Mouse (Mus musculus) layer of hippocampus, adult 9-11 months (tissue): ENCODE results near the gene Olfr231.

Experiments
- DNase-seq: peaks from one replicate; pipeline ENCODE4 v3.0.0; 2022

The Olfr231 gene

GRCm38 (mm10) chr1:174121062-174121461 lies at the start of gene Olfr231:
TSS of gene Olfr231 (minus strand) at chr1:174121162.
- no peak for DNase-seq

GRCm38 (mm10) chr1:174169024-174169423 lies 48.1 kb upstream of the Olfr231 start:
- DNase-seq = no peak

GRCm38 (mm10) chr1:174159095-174159494 lies 38.1 kb upstream of the Olfr231 start:
- DNase-seq = no peak

GRCm38 (mm10) chr1:174158512-174158911 lies 37.5 kb upstream of the Olfr231 start:
- DNase-seq = no peak

- DNase-seq = no peak
These were observed 36.7 kb upstream of the Olfr231 start for GRCm38 (mm10) chr1:174157622-174158021.

- no peak for DNase-seq
These were observed 34.4 kb upstream of the Olfr231 start, which contains the start of gene Olfr420 for GRCm38 (mm10) chr1:174155333-174155732. TSS of gene Olfr420 (plus strand) at chr1:174155633.

- DNase-seq = no peak
These were observed 28.3 kb upstream of the Olfr231 start for GRCm38 (mm10) chr1:174149289-174149688.

- DNase-seq = no peak
These were observed 25.7 kb upstream of the Olfr231 start for GRCm38 (mm10) chr1:174146696-174147095.

- no peak for DNase-seq
These were observed 20.4 kb upstream of the Olfr231 start for GRCm38 (mm10) chr1:174141384-174141783.

- DNase-seq = no peak
These were observed 11.0 kb upstream of the Olfr231 start for GRCm38 (mm10) chr1:174131999-174132398.

GRCm38 (mm10) chr1:174131217-174131616 lies 10.3 kb upstream of the Olfr231 start, which contains the start of gene Olfr424:
TSS of gene Olfr424 (plus strand) at chr1:174131517.
- no peak for DNase-seq

- DNase-seq = no peak
These were observed 17.2 kb downstream of the Olfr231 start for GRCm38 (mm10) chr1:174103735-174104134.

- no peak for DNase-seq
These were observed 24.4 kb downstream of the Olfr231 start, which contains the start of gene Olfr427 for GRCm38 (mm10) chr1:174096591-174096990. TSS of gene Olfr427 (plus strand) at chr1:174096891.

- no peak for DNase-seq
These were observed 36.9 kb downstream of the Olfr231 start, which contains the start of gene Olfr429 for GRCm38 (mm10) chr1:174084031-174084430. TSS of gene Olfr429 (plus strand) at chr1:174084331.

GRCm38 (mm10) chr1:174066305-174066704 lies 54.7 kb downstream of the Olfr231 start, which contains the start of gene Olfr430:
TSS of gene Olfr430 (plus strand) at chr1:174066605.
- no peak for DNase-seq
